8 mouse cellular contexts compared by ENCODE assay signal in genomic region chr3:145118254-145119001, GRCm38 (mm10). TPM values are rescaled to one million over a fixed set of nuclear protein-coding genes. Genes with fewer than 3 reads are reported as not detected.
DNase-seq lines count a peak whose midpoint lies in the region; ATAC-seq and TF ChIP-seq lines count a peak whose summit lies in the region.

Gene Odf2l, plus strand, starts transcription at chr3:145118588.

- H3K4me3 ChIP-seq in cortical plate, adult 2 months (ENCODE audit: insufficient read depth, low read length) = peak within 1 kb of the TSS; percentile 92

- TF ChIP-seq POLR2A in cortical plate, adult 2 months (IDR thresholded peaks at IDR 0.05; ENCODE audit: extremely low read depth, insufficient read depth, low read length) = peak; percentile 77

- TF ChIP-seq CTCF in cortical plate, adult 2 months (IDR thresholded peaks at IDR 0.05; ENCODE audit: extremely low read depth, insufficient read depth, low read length) = no peak

- no peaks in the 10 kb centered on the region for H3K4me1 ChIP-seq in cortical plate, adult 2 months (ENCODE audit: control insufficient read depth, insufficient read depth, low read length)

- H3K27ac ChIP-seq in cortical plate, adult 2 months (ENCODE audit: insufficient read depth, low read length) = peak within 1 kb of the TSS; percentile 99

- peak; percentile 92 to 95 for DNase-seq in gastrocnemius, adult 8-10 months (ENCODE audit: low spot score in 2 of 2)
- peak; percentile 98 for DNase-seq in induced T-regulatory cell, adult 2 months (ENCODE audit: low read depth)
- DNase-seq in left cerebral cortex, adult 9 months (ENCODE audit: low spot score in 2 of 2) = peak; percentile 92 to 98
- peak; percentile 98 for DNase-seq in right cerebral cortex, postnatal 14 days
- peak; percentile 97 to 98 for DNase-seq in urinary bladder, postnatal 36 days (ENCODE audit: low spot score in 2 of 2)

- ATAC-seq in activated CD4-positive, CD25-positive, alpha-beta regulatory T cell, adult 4 months = peak; percentile 99
- ATAC-seq in megakaryocyte progenitor cell, adult 5-6 weeks (replicated peaks; ENCODE audit: poor library complexity) = peak; percentile 90

RNA-seq across cellular contexts. Expression of gene Odf2l, which starts in this region (rescaled TPM):
- 1 to 10 TPM; 8.8 to 9.4 TPM for polyA plus RNA-seq in activated CD4-positive, CD25-positive, alpha-beta regulatory T cell, adult 4 months (2017; shearing (Covaris generic))
- polyA plus RNA-seq in cortical plate, adult 2 months (2012; rRNA removed) = 15.2 and 15.9 TPM in 2 replicates
- 10 to 100 TPM in 1 of 4 experiments, 1 to 10 TPM in 3; 7.1 to 10.2 (median 7.8) TPM for total RNA-seq in gastrocnemius, adult 8-10 months (2022)
- total RNA-seq in megakaryocyte progenitor cell, adult 5-6 weeks (2015) = 43.3 and 46.6 TPM in 2 replicates
- total RNA-seq in megakaryocyte progenitor cell, adult 5-6 weeks (2017) = 23.2 and 37.2 TPM in 2 replicates

Comparison
In these comparisons a context has a peak if more than half of its experiments do, and no peak if none do; other contexts are left out.
1. Peak in every context shown above with its lines: DNase-seq, ATAC-seq, H3K4me3 ChIP-seq and H3K27ac ChIP-seq.